Comparison of ENCODE assay signal across 25 mouse cellular contexts in genomic region chr10:87159781-87160180, GRCm38 (mm10).
DNase-seq lines count a peak whose midpoint lies in the region; ATAC-seq lines count a peak whose summit lies in the region.
"Had no signal": no experiment of that assay in that cellular context is flagged by ENCODE, and none has a peak within 500 bp of the region (broad histone marks: within the 10 kb centered on the region; RNA-seq: fewer than 3 reads in every experiment).

No protein-coding gene starts in this region.

- WGBS in embryonic facial prominence, embryonic 14.5 days: 67% methylated on average over 9 of the region's 9 CpGs
- WGBS in embryonic facial prominence, embryonic 10.5 days: 90% methylated on average over 9 of the region's 9 CpGs
- WGBS in midbrain, embryonic 14.5 days: 87% methylated on average over 9 of the region's 9 CpGs

- no peaks in the 10 kb centered on the region for H3K27me3 ChIP-seq in embryonic facial prominence, embryonic 14.5 days (replicated peaks; ENCODE audit: control insufficient read depth, insufficient read depth, low read length)
- H3K27me3 ChIP-seq in embryonic facial prominence, embryonic 10.5 days (replicated peaks; ENCODE audit: low read depth, poor library complexity, severe bottlenecking): no peaks in the 10 kb centered on the region
- H3K27me3 ChIP-seq in midbrain, embryonic 14.5 days (ENCODE audit: control insufficient read depth, insufficient read depth, low read length): no peaks in the 10 kb centered on the region
- H3K27me3 ChIP-seq: embryonic facial prominence, embryonic 15.5 days; heart, embryonic 15.5 days; hindbrain, embryonic 13.5 days; midbrain, embryonic 15.5 days; neural tube, embryonic 12.5 days had no signal

- no peak overlapping the region for H3K4me2 ChIP-seq in embryonic facial prominence, embryonic 14.5 days (ENCODE audit: low read depth, low read length)
- no peak overlapping the region for H3K4me2 ChIP-seq in midbrain, embryonic 14.5 days (ENCODE audit: low read length)
- H3K4me2 ChIP-seq: embryonic facial prominence, embryonic 15.5 days; heart, embryonic 15.5 days; hindbrain, embryonic 13.5 days; midbrain, embryonic 15.5 days; neural tube, embryonic 12.5 days had no signal

- H3K9ac ChIP-seq in embryonic facial prominence, embryonic 14.5 days (ENCODE audit: low read depth, low read length): no peak overlapping the region
- H3K9ac ChIP-seq in midbrain, embryonic 14.5 days (replicated peaks; ENCODE audit: low read length): no peak overlapping the region
- H3K9ac ChIP-seq: embryonic facial prominence, embryonic 15.5 days; forebrain, postnatal 0 days; heart, embryonic 15.5 days; hindbrain, embryonic 13.5 days; midbrain, embryonic 15.5 days; neural tube, embryonic 12.5 days had no signal

- H3K27ac ChIP-seq in embryonic facial prominence, embryonic 14.5 days (replicated peaks; ENCODE audit: low read depth, low read length): no peak overlapping the region
- no peak overlapping the region for H3K27ac ChIP-seq in embryonic facial prominence, embryonic 10.5 days (replicated peaks)
- no peak overlapping the region for H3K27ac ChIP-seq in midbrain, embryonic 14.5 days (replicated peaks; ENCODE audit: low read depth, low read length)
- H3K27ac ChIP-seq: embryonic facial prominence, embryonic 15.5 days; heart, embryonic 15.5 days; hindbrain, embryonic 13.5 days; midbrain, embryonic 15.5 days; neural tube, embryonic 12.5 days had no signal

- no peaks in the 10 kb centered on the region for H3K4me1 ChIP-seq in embryonic facial prominence, embryonic 14.5 days (ENCODE audit: control insufficient read depth, insufficient read depth, low read length)
- H3K4me1 ChIP-seq in embryonic facial prominence, embryonic 10.5 days: no peaks in the 10 kb centered on the region
- H3K4me1 ChIP-seq in midbrain, embryonic 14.5 days (ENCODE audit: control insufficient read depth, insufficient read depth, low read length): no peaks in the 10 kb centered on the region
- H3K4me1 ChIP-seq: embryonic facial prominence, embryonic 15.5 days; heart, embryonic 15.5 days; hindbrain, embryonic 13.5 days; midbrain, embryonic 15.5 days; neural tube, embryonic 12.5 days had no signal

- intact Hi-C loops in left cerebral cortex, postnatal 10 days (cut with DNase I): no loop called here

- H3K4me3 ChIP-seq in embryonic facial prominence, embryonic 14.5 days (ENCODE audit: low read depth, low read length): no peak overlapping the region
- no peak overlapping the region for H3K4me3 ChIP-seq in embryonic facial prominence, embryonic 10.5 days
- H3K4me3 ChIP-seq in midbrain, embryonic 14.5 days (replicated peaks; ENCODE audit: low read depth, low read length): no peak overlapping the region
- H3K4me3 ChIP-seq: embryonic facial prominence, embryonic 15.5 days; heart, embryonic 15.5 days; hindbrain, embryonic 13.5 days; midbrain, embryonic 15.5 days; neural tube, embryonic 12.5 days had no signal

- ATAC-seq in embryonic facial prominence, embryonic 14.5 days (ENCODE audit: low read depth): no peak
- no peak for ATAC-seq in midbrain, embryonic 14.5 days (ENCODE audit: low FRiP score, low TSS enrichment)
- ATAC-seq: activated CD4-positive, CD25-positive, alpha-beta regulatory T cell, adult 4 months; forebrain, postnatal 0 days; inflammation-experienced regulatory T-cells, adult 6 months; midbrain, embryonic 15.5 days had no signal

- DNase-seq in embryonic facial prominence, embryonic 14.5 days (ENCODE audit: low spot score): peak; percentile 19
- no peak for DNase-seq in embryonic facial prominence, embryonic 10.5 days (ENCODE audit: low spot score)
- peak; percentile 8 to 27 for DNase-seq in left cerebral cortex, adult 9 months (ENCODE audit: low spot score in 2 of 2)
- DNase-seq in left cerebral cortex, postnatal 10 days (ENCODE audit: extremely low spot score in 1 of 2, low spot score in 2 of 2): no peak
- peak; percentile 11 to 29 for DNase-seq in right cerebral cortex, adult 2 months (ENCODE audit: low spot score in 2 of 2)
- no peak for DNase-seq in right cerebral cortex, postnatal 4 days
- DNase-seq in midbrain, embryonic 14.5 days: no peak
- DNase-seq: adrenal gland, adult 8-10 months; cerebellum, adult 18-20 months; heart, postnatal 36 days; kidney, adult 18-20 months; kidney, postnatal 4 days; lung, postnatal 4 days; retina, postnatal 1 day; spleen, adult 18-20 months; thymus, adult 18-20 months; thymus, postnatal 36 days had no signal

- no peaks in the 10 kb centered on the region for H3K9me3 ChIP-seq in embryonic facial prominence, embryonic 14.5 days (ENCODE audit: control insufficient read depth, low read length)
- H3K9me3 ChIP-seq in embryonic facial prominence, embryonic 10.5 days: no peaks in the 10 kb centered on the region
- H3K9me3 ChIP-seq in midbrain, embryonic 14.5 days (ENCODE audit: control insufficient read depth, low read length): no peaks in the 10 kb centered on the region
- H3K9me3 ChIP-seq: embryonic facial prominence, embryonic 15.5 days; heart, embryonic 15.5 days; hindbrain, embryonic 13.5 days; midbrain, embryonic 15.5 days; neural tube, embryonic 12.5 days had no signal

- no peaks in the 10 kb centered on the region for H3K36me3 ChIP-seq in embryonic facial prominence, embryonic 14.5 days (ENCODE audit: control insufficient read depth, insufficient read depth, low read length)
- H3K36me3 ChIP-seq in embryonic facial prominence, embryonic 10.5 days (replicated peaks): no peaks in the 10 kb centered on the region
- H3K36me3 ChIP-seq in midbrain, embryonic 14.5 days (ENCODE audit: control insufficient read depth, insufficient read depth, low read length): no peaks in the 10 kb centered on the region
- H3K36me3 ChIP-seq: embryonic facial prominence, embryonic 15.5 days; heart, embryonic 15.5 days; hindbrain, embryonic 13.5 days; midbrain, embryonic 15.5 days; neural tube, embryonic 12.5 days had no signal

Comparison
In these comparisons a context has a peak if more than half of its experiments do, and no peak if none do; other contexts are left out.
1. DNase-seq: peak in embryonic facial prominence, embryonic 14.5 days (single experiment), left cerebral cortex, adult 9 months (2 of 2) and right cerebral cortex, adult 2 months (2 of 2); none in embryonic facial prominence, embryonic 10.5 days (single experiment), left cerebral cortex, postnatal 10 days (0 of 2), right cerebral cortex, postnatal 4 days (single experiment) and midbrain, embryonic 14.5 days (single experiment).